Mouse (Mus musculus) brain, embryonic 14.5 days (tissue): Measurements from ENCODE around the gene Ankrd22.

Source experiments
- CTCF ChIP-seq: fragments of 200-500 bp; IDR thresholded peaks from 2 replicates; pipeline ENCODE4 v1.5.1; 2012; ENCODE audit warnings: inconsistent platforms, mild to moderate bottlenecking, moderate library complexity, borderline replicate concordance; ENCODE audit not compliant: insufficient read depth, insufficient read length; ENCODE audit errors: extremely low read depth
- POLR2A ChIP-seq: fragments of 200-500 bp; IDR thresholded peaks from 2 replicates; pipeline ENCODE4 v1.6.1; 2012; ENCODE audit warnings: mild to moderate bottlenecking, inconsistent platforms, borderline replicate concordance; ENCODE audit not compliant: poor library complexity, insufficient read depth, insufficient read length, severe bottlenecking; ENCODE audit errors: extremely low read depth

GRCm38 (mm10) chr19:34096228-34096627 is 69.6 kb downstream of the Ankrd22 start:
- TF ChIP-seq POLR2A (no peak), CTCF (no peak)
